Mouse (Mus musculus): ENCODE data around the gene Ptcd1.
"Not testable (repeated sequence)": the region's sequence is repeated elsewhere in the genome, so short reads cannot be mapped to it uniquely, and the experiment has no call there.

Ptcd1 gene

DNA sequence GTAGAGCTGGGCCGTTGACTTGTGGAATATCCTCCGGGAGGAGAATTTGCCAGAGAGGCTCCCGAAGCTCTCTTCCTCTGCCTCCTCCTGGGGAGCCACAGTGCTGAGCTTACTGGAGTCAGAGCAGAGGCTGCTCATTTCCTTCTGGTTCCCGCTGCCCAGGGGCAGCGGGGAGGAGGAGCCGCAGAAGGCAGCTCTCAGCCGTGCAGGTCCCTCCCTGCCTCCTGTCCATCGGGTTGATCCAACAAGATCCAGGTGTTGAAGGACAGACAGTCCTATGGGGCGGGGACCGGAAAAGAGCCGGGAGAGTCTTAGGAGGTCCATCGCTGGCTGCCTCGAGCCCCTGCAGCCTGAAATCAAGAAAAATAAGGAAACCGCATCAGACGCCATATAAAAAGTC lies 1.7 kb downstream of the Ptcd1 start:
- DNase-seq (ENCODE audit: low read depth in 2 of 2, low spot score in 2 of 2): no peak

DNA sequence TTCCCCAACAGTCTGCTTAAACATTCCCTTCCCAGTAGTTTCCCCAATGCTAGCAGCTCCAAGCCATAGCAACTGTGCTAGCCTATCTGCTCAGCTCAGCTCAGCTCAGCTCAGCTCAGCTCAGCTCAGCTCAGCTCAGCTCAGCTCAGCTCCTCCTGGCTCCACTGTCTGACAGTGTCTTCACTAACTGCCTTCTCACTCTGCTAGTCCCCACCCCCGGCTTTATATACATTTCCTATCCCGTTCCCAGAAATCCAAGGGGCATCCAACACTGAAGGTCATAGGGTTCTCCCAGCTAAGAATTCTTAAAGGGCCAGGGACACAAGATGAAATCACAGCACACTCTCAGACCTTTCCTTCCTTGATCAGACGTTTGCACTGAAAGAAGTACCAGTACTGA lies 2.2 kb downstream of the Ptcd1 start:
- DNase-seq (ENCODE audit: low read depth in 2 of 2, low spot score in 2 of 2): no peak

DNA sequence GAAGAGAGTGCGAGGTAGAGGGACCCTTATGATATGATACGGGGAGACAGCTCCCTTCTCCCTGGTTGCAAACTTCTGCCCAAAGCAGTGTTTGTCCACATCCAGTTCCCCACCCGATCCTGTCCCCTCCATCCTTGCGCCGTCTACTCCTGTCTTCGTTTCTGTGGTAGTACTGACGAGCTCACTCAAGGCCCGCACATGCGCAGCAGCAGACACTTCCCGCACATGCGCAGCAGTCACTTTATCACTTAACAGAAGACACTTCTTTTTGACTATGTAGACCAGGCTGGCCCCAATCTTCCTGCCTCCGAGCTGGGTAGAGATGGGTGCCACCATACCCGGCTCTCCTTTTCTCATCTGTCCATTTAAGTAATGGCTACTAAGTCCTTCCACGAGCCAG lies 5.5 kb downstream of the Ptcd1 start:
- DNase-seq (ENCODE audit: low read depth in 2 of 2, low spot score in 2 of 2): no peak

DNA sequence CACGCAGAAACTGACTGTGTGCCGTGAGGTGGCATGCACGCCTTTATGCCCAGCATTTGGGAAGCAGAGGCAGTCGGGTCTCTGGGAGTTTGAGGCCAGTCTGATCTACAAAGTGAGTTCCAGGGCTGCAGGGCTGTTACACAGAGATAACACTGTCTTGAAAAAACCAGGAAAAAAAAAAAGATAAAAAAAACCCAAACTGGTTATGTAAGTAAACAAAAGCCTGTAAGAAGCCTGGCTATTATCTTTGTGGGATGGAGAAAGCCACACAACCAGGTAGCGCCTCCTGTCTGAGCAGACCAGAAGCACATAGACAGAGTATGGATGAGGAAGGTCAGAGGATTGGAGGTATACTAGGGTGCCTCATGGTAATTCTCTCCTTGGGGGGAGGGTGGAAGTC lies 14.2 kb downstream of the Ptcd1 start:
- DNase-seq (ENCODE audit: low read depth in 2 of 2, low spot score in 2 of 2): no peak

DNA sequence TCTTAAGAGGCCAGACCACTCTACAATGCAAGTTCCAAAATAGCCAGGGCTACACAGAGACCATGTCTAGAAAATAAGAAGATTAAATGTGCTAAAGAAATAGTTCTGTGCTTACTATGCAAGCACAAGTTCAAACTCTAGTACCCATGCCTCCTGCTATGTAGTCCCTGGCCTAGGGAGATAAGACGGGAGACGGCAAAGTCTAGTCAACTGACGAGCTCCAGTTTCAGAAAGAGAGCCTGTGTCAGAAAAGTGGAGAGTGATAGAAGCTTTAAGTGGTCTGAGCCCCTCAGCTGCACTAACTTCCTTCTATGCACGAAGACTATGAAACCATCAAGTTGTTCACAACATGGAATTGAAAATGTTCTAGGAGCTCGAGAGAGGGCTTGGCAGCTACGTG lies 17.6 kb downstream of the Ptcd1 start:
- no peak for DNase-seq (ENCODE audit: low read depth in 2 of 2, low spot score in 2 of 2)

DNA sequence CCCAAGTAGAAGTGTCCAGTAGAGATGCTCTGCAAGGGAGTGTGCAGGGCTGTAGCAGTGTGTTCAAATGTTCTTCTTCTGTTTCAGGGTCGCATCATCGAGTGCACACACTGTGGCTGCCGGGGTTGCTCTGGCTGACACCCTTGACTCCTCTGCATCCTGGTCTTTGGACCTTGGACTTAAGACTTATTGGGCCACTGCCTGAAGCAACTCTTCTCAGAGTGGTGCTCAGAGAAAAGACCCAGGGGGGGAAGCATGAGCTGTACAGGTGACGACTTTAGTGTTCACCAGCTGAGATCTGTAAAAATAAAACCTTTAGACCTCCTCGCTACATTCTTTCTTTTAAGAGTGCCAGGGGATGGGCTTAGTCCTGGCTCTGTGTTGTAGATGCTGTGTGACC lies 19.2 kb downstream of the Ptcd1 start:
- DNase-seq (ENCODE audit: low read depth in 2 of 2, low spot score in 2 of 2): no peak

DNA sequence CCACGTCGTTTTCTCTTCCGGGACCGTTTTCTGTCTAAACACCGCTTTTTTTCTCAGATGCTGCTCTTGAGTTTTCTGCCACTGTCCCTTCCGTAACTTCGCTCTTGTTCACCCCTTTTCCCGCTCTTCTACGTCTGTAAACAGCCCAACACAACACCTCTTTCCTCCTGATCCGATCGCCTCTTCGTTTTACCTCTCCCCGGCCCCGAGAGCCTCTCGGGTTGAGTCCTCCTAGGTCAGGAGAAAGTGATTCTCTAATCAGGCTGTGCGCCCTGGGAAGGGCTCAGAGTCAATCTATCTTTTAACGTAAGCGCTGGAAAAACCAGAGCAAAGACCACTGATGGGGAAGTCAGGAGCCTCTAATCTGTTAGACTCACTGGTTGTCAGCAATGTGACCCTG lies 26.3 kb downstream of the Ptcd1 start:
- no peak for DNase-seq (ENCODE audit: low read depth in 2 of 2, low spot score in 2 of 2)

DNA sequence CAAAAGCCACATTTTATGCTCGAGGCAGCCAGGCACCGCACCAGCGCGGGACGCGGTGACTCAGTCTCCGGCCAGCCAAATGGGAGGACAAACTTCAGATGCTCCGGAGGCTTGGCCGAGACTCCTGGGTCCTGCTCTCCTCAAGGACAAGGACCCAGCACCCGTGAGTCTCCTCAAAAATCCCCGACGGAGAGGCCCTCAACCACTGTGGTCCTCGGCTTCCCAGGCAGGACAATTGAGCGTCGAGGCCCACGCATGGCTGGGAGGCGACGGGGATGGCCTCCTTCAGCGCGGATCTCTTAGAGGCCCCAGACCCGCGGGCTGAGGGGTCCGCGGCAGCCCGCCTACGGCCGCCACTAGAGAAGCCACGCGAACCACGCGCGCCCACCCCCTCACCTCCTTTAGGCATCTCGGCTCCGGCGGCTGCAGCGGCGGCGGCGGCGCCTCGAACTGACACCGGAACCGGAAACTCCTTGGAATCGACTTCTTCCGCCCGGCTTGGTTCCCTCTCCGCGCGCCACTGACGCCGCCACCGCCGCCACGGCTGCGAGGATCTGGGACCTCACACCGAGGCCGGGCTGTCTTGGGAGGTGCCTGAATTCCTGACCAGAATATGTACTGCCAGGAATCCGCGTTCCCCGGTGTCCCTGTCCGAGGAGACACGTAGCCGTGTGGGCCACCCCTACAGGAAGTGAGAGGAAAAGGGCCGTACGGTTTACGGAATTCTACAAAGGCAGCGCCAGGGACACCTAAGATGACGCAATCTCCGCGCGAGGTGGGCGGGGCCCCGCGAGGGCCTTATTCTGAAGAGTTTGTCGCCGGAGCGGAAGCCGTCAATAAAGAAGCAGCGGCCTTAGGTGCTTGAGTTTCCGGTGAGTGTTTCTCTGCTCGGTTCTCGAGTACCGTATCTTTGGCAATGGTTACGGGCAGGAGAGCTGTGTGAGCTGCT lies 27.1 kb downstream of the Ptcd1 start, which contains the start of the genes Pdap1 and Bud31:
TSS of gene Pdap1 (minus strand) at position 668 of the 949 bp plus-strand sequence.
TSS of gene Bud31 (plus strand) at position 792 of the 949 bp plus-strand sequence.
- peak; percentile 97 for DNase-seq (ENCODE audit: low read depth in 2 of 2, low spot score in 2 of 2)

DNA sequence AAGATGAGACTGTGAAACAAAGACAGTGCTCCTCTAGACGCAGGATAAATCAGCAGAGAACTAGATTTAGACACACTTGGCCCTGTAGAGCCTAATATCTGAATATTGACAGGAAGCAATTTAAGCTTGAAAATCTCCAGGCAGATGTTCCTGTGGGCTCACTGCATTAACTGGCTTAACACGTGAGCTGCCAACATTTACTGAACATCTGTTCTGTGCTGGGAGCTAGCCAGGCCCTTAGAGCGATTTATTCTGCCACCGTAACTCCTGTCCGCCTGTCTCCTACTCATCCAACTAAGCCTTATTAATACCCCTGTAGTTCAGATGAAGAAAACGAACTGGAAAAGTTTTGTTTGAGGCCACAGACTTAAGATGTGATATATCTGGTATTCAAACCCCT lies 28.1 kb downstream of the Ptcd1 start:
- no peak for DNase-seq (ENCODE audit: low read depth in 2 of 2, low spot score in 2 of 2)

DNA sequence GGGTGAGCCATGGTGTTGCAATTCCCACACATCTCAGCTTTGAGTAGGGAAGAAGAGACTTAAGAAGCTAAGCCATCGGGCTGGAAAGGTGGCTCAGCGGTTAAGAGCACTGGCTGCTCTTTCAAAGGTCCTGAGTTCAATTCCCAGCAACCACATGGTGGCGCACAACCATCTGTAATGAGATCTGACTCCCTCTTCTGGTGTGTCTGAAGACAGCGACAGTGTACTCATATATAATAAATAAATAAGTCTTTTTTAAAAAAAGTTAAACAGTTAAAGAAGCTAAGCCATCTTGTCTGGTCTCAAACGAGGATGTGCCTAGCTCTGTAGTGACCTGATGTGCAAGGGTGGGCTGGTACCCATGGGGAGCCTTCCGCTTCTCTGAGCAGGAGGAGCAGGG lies 33.6 kb downstream of the Ptcd1 start:
- not testable (repeated sequence) for DNase-seq (ENCODE audit: low read depth in 2 of 2, low spot score in 2 of 2)

DNA sequence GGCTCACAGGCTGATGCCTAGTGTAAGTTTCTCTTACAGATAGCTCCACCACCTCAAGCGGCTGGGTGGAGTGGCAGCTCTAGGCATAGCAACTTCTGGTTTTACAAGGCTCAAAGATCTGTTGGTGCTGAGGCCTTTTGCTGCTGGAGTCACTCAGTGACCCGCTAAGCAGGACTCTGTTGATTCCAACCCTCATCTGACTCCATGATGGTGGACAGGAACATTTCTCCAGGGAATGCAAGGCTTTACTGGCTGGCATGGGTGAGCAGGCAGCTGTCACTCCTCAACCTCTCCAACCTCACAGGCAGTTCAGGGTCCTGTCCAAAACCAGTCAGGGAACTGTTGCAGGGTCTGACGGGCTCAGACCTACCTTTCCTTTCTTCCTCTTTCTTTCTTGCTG lies 35.9 kb downstream of the Ptcd1 start:
- no peak for DNase-seq (ENCODE audit: low read depth in 2 of 2, low spot score in 2 of 2)

DNA sequence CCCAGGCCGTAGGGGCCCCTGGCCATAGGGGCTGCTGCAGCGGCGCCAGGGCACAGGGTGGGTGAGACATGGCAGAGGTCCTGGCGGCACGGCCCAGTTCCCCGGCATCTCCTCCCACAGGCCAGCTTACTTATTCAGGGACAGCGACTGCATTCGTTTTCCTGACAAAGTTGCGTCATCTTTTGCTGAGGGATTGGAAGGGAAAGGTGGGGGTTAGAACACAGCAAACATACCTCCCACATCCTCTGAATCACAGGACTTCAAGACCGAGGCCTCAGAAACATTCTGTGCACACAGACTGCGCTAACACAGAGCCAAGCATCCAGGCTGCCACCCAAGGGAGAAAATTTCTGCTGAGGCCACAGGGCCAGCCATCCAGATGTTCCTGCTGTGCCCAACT lies 36.7 kb downstream of the Ptcd1 start:
- no peak for DNase-seq (ENCODE audit: low read depth in 2 of 2, low spot score in 2 of 2)

DNA sequence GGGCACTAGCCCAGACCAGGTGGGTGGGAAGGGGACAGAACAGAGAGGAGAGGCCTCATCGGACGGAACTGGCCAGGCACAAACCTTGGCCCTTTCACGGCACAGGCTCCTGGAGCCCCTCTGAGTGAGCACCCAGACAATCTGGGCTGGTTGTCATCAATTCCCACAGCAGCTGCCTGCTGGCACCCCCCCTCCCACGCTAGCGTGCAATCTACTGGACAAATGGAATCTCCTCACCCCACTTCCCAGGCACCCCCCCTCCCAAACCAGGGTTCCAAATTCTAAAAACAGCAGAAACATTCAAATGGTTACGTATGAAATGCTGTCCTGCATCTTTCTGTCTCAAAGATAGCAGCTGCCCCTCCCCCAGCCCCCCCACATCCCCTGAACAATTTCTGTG lies 37.1 kb downstream of the Ptcd1 start:
- not testable (repeated sequence) for DNase-seq (ENCODE audit: low read depth in 2 of 2, low spot score in 2 of 2)

DNA sequence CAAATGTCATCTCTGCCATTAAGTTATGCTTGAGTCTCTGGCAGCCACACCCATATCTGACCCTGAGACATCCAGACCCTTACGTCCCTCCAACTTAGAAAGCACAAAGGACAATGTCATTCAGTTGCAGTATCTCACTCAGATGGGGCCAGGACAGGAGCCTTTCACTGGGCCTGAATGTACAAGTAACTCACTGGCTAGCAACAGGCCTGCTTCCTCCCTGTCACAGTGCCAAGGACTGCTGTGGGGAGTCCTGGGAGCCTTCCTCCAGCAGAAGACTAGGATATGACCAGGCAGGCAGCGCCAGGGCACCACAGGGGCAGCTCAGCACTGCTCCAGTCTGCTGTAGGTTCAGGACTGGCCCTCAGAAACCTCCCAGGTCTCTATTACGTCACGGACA lies 37.8 kb downstream of the Ptcd1 start:
- DNase-seq (ENCODE audit: low read depth in 2 of 2, low spot score in 2 of 2): no peak

DNA sequence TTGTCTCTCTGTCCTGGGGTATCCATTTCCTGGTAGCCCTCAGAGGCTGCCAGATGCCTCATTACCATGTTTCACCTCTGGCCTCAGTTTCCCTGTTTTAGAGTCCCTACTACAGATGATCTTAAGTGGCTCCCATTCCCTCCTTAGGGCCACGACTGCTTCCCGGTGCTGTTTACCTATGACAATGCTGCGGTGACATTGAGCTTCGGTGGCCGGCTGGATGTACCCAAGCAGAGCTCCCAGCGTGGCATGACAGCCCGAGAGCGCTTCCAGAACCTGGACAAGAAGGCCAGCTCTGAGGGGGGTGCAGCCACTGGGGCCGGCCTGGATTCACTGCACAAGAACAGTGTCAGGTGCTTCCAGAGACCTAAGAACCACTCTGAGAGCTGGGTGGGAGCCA lies 40.3 kb downstream of the Ptcd1 start:
- no peak for DNase-seq (ENCODE audit: low read depth in 2 of 2, low spot score in 2 of 2)

DNA sequence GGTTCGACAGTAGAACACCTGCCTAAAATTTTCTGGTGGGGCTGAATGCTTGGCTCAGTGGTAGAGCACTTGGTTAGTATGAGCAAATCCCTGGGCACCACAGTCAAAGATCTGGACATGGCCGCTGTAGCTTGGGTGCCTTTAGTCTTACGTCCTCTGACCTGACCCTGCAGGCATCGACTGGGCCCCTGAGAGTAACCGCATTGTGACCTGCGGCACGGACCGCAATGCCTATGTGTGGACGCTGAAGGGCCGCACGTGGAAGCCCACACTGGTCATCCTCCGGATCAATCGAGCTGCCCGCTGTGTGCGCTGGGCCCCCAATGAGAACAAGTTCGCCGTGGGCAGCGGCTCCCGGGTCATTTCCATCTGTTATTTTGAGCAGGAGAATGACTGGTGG lies 43.5 kb downstream of the Ptcd1 start:
- no peak for DNase-seq (ENCODE audit: low read depth in 2 of 2, low spot score in 2 of 2)

DNA sequence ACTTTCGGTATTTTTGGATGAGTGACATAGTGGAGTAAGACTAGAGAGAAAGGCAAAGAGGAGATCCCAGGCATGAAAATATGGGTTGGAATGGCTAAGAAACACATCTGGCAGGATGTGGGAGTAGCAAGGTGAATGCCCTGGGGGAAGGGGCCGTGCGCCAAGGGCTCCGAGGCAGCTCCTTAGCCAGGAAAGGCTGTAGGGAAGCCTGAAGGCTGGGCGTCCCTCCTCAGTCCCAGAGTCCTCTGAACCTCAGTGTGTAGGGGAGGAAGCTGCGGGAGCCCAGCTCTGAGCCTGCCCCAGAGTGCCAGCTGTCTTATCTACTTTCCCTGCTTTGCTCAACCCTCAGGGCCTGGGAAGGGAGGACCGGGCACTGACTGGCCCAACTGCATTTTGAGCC lies 46.0 kb downstream of the Ptcd1 start:
- no peak for DNase-seq (ENCODE audit: low read depth in 2 of 2, low spot score in 2 of 2)

DNA sequence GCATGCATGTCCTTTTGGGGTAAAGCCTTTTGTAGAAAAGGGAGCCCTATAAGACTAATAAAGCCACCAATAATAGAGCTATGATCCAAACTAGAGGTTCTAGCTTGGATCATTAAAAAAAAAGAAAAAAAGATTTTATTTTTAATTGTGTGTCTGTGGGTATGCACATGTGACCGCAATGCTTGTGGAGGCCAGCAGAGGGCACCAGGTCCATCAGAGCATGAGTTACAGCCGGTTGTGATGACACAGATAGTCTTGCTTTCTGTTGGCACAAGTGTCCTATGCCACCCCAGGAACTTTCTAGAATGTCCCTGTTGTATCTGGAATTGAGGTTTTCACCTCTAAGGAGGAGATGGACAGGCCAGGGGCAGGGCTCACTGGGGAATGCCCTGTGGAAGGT lies 47.5 kb downstream of the Ptcd1 start:
- peak; percentile 18 to 37 for DNase-seq (ENCODE audit: low read depth in 2 of 2, low spot score in 2 of 2)

DNA sequence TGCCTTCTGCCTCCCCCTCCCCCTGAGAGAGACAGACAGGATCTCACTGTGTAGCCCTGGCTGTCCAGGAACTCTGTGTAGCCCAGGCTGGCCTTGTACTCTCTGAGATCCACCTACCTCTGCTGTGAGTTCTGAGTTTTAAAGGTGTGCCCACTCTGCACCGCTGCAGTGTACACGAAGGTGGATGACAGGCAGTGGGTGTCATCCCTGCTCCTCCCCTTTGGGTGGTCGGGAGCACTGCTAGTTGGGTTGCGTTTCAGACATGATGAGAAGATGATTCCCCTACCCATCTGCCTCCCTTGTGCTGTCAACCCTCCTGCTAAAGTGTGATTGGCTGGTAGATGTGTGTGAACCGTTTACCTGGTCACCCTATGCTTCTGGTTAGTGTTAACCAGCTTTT lies 48.4 kb downstream of the Ptcd1 start:
- no peak for DNase-seq (ENCODE audit: low read depth in 2 of 2, low spot score in 2 of 2)

DNA sequence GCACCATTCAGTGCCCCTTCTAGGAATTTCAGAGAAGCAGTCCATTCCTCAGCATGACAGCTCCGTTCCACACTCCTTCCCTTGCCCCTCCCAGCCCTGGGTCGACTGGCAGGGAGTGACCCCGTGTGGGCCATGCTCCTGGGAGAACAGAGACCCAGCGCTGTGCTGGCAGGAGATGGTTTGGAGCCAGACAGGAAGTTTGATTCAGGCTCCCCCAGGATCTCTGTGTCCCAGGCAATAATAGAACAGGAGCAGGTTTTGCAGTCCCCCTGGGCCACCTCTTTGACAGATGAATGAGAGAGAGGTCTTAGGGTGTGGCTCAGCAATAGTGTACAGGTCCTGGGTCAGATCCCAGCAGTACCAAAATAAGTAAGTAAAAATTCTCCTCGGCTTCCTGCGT lies 48.9 kb downstream of the Ptcd1 start:
- DNase-seq (ENCODE audit: low read depth in 2 of 2, low spot score in 2 of 2): no peak

DNA sequence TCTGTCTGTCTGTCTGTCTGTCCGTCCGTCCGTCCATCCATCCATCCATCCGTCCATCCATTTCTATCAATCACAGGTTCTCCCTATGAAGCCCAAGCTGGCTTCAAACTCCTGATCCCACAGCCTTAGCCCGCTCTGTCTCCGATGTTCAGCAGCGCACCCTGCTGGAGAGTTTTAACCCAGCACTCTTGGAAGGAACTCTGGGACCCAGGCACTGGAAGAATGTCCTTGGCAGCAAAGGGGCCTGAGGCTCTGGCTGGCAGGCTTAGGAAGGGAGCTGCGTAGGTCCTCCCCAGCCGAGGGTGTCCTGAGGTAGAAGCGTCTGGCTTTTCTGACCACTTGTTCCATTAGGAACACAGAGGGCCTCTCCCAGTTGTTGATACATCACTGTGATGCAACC lies 50.0 kb downstream of the Ptcd1 start:
- DNase-seq (ENCODE audit: low read depth in 2 of 2, low spot score in 2 of 2): peak; percentile 38 to 54

DNA sequence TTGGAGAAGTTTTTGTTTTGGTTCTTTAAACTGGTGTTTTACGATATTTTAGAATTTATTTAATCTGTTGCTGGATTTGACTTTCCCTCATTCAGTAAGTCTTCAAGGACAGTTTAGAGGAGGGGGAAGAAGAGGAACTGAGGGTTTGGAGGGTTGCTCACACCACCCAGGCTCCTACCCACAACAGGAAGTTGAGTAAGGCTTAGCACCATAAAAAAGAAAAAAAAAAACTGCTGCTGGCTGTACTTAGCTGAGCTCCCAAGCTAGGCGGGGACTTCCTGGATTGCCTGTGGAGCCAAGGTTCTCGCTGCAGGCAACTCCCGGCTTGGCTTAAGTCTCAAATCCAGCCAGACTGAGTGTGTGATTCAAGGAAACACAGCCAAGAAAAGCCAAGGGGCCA lies 50.6 kb downstream of the Ptcd1 start:
- peak; percentile 18 to 37 for DNase-seq (ENCODE audit: low read depth in 2 of 2, low spot score in 2 of 2)

DNA sequence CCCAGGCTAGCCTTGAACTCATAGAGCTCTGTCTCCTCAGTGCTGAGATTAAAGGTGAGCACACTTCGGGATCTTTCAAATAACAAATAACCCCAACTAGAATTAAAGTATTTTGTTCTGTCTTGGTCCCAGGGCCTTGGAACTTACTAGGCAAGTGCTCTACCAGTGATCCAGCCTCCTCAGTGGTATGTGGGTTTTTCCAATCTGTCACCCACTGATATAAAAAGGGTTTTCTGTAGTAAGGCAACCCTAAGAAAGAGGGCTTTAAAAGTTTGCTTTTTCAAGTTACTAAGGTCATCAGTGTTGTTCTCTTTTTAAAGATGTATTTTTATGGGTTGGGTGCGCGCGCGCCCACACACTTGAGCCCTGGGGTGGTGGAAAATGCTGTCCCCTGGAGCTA lies 51.2 kb downstream of the Ptcd1 start:
- DNase-seq (ENCODE audit: low read depth in 2 of 2, low spot score in 2 of 2): no peak

Measured in CD8-positive naive resting alpha-beta T cell, adult 2 months (primary cell).